Mouse (Mus musculus) megakaryocyte, embryonic 14.5 days (primary cell): ENCODE measurements around the gene Fbxw9. TPM values are rescaled to one million over a fixed set of nuclear protein-coding genes. Genes with fewer than 3 reads are reported as not detected.

Source experiments
- H3K27me3 ChIP-seq: replicated peaks from 2 replicates; pipeline ENCODE3; 2012; ENCODE audit warnings: inconsistent platforms
- H3K36me3 ChIP-seq: replicated peaks from 2 replicates; pipeline ENCODE3; 2012; ENCODE audit warnings: low read length, inconsistent platforms, mixed read lengths
- H3K4me1 ChIP-seq: 2 replicates; pipeline ENCODE4 v1.6.1; 2012; ENCODE audit warnings: inconsistent platforms
- H3K4me3 ChIP-seq: replicated peaks from 2 replicates; pipeline ENCODE3; 2012; ENCODE audit warnings: moderate library complexity, mild to moderate bottlenecking, inconsistent platforms
- H3K9me3 ChIP-seq: 2 replicates; pipeline ENCODE4 v1.6.1; 2012; ENCODE audit warnings: inconsistent platforms
- FLI1 ChIP-seq: IDR thresholded peaks from 2 replicates; pipeline ENCODE4 v1.6.1; 2012; ENCODE audit warnings: low read length, inconsistent platforms, mixed read lengths
- GATA1 ChIP-seq: IDR thresholded peaks from 3 replicates; pipeline ENCODE4 v1.6.1; 2012; ENCODE audit warnings: mixed read lengths, low read length, inconsistent platforms, borderline replicate concordance
- polyA plus RNA-seq: library from polyadenylated mRNA; stranded (reverse); fragments of >175 nt; gene quantifications from 2 replicates; pipeline ENCODE4 v1.2.3, GENCODE M21; 2012; ENCODE audit warnings: low replicate concordance; ENCODE audit not compliant: insufficient read depth

Gene Fbxw9
- 14.6 and 15.5 TPM in 2 replicates for polyA plus RNA-seq

- H3K9me3 ChIP-seq = no peaks in the 10 kb centered on the region
- peaks cover 4% of the 10 kb centered on the region for H3K27me3 ChIP-seq
- H3K4me1 ChIP-seq = peaks cover 27% of the 10 kb centered on the region
- peak within 1 kb of the TSS; percentile 100 for H3K4me3 ChIP-seq
- peaks cover 47% of the 10 kb centered on the region for H3K36me3 ChIP-seq
- no peak for TF ChIP-seq FLI1
- no peak for TF ChIP-seq GATA1
Observed at GRCm38 (mm10) chr8:85059879-85060616, at the start of gene Fbxw9. Fbxw9 (plus strand) TSS chr8:85060055.

GRCm38 (mm10) chr8:85011242-85011641 is 48.6 kb upstream of the Fbxw9 start:
- peaks cover 6% of the 10 kb centered on the region; the same call in 1 of the 2 replicates for H3K9me3 ChIP-seq
- peaks cover 34% of the 10 kb centered on the region for H3K4me1 ChIP-seq
- peaks cover 72% of the 10 kb centered on the region for H3K27me3 ChIP-seq
- peak overlapping the region; percentile 78 for H3K4me3 ChIP-seq
- TF ChIP-seq FLI1 (no peak), GATA1 (no peak)
- H3K36me3 ChIP-seq = no peaks in the 10 kb centered on the region

GRCm38 (mm10) chr8:85013230-85013840 is 46.5 kb upstream of the Fbxw9 start:
- peak overlapping the region; percentile 90 for H3K4me3 ChIP-seq
- H3K36me3 ChIP-seq = peaks cover 17% of the 10 kb centered on the region
- H3K27me3 ChIP-seq = peaks cover 57% of the 10 kb centered on the region
- no peak for TF ChIP-seq FLI1
- peaks cover 3% of the 10 kb centered on the region; the same call in 1 of the 2 replicates for H3K9me3 ChIP-seq
- H3K4me1 ChIP-seq = peaks cover 29% of the 10 kb centered on the region

GRCm38 (mm10) chr8:85014431-85014830 is 45.4 kb upstream of the Fbxw9 start, which contains the start of gene Best2:
Best2 (minus strand) TSS chr8:85014531.
- Histone ChIP-seq H3K9me3 (no peaks in the 10 kb centered on the region), H3K27me3 (peaks cover 47% of the 10 kb centered on the region), H3K4me3 (peak within 1 kb of the TSS; percentile 90), H3K36me3 (peaks cover 28% of the 10 kb centered on the region), H3K4me1 (peaks cover 26% of the 10 kb centered on the region)
- TF ChIP-seq GATA1 (no peak), FLI1 (no peak)

GRCm38 (mm10) chr8:85016724-85017123 is 43.1 kb upstream of the Fbxw9 start:
- Histone ChIP-seq H3K4me3 (no peak overlapping the region), H3K4me1 (peaks cover 15% of the 10 kb centered on the region), H3K27me3 (peaks cover 31% of the 10 kb centered on the region), H3K9me3 (no peaks in the 10 kb centered on the region), H3K36me3 (peaks cover 51% of the 10 kb centered on the region)
- no peak for TF ChIP-seq GATA1
- no peak for TF ChIP-seq FLI1

- Histone ChIP-seq H3K9me3 (no peaks in the 10 kb centered on the region), H3K36me3 (peaks cover 56% of the 10 kb centered on the region), H3K4me1 (peaks cover 15% of the 10 kb centered on the region), H3K27me3 (peaks cover 30% of the 10 kb centered on the region), H3K4me3 (no peak overlapping the region)
- TF ChIP-seq GATA1 = no peak
- no peak for TF ChIP-seq FLI1
Observed at GRCm38 (mm10) chr8:85017209-85017608, 42.6 kb upstream of the Fbxw9 start.

GRCm38 (mm10) chr8:85021514-85022055 is 38.3 kb upstream of the Fbxw9 start:
- H3K9me3 ChIP-seq = no peaks in the 10 kb centered on the region
- no peak for TF ChIP-seq FLI1
- no peak for TF ChIP-seq GATA1
- H3K27me3 ChIP-seq = no peaks in the 10 kb centered on the region
- H3K4me1 ChIP-seq = peaks cover 21% of the 10 kb centered on the region
- H3K4me3 ChIP-seq = no peak overlapping the region
- peaks cover 74% of the 10 kb centered on the region for H3K36me3 ChIP-seq

- Histone ChIP-seq H3K27me3 (no peaks in the 10 kb centered on the region), H3K36me3 (peaks cover 56% of the 10 kb centered on the region), H3K4me3 (peak overlapping the region; percentile 97), H3K9me3 (no peaks in the 10 kb centered on the region), H3K4me1 (peaks cover 31% of the 10 kb centered on the region)
- no peak for TF ChIP-seq FLI1
- no peak for TF ChIP-seq GATA1
Observed at GRCm38 (mm10) chr8:85023846-85024245, 36.0 kb upstream of the Fbxw9 start.

- Histone ChIP-seq H3K36me3 (peaks cover 56% of the 10 kb centered on the region), H3K9me3 (no peaks in the 10 kb centered on the region), H3K4me3 (peak within 1 kb of the TSS; percentile 97), H3K4me1 (peaks cover 46% of the 10 kb centered on the region), H3K27me3 (no peaks in the 10 kb centered on the region)
- TF ChIP-seq FLI1 (no peak), GATA1 (no peak)
Observed at GRCm38 (mm10) chr8:85025098-85025932, 34.5 kb upstream of the Fbxw9 start, which contains the start of gene Asna1. Asna1 (minus strand) TSS chr8:85025281.
